Mouse (Mus musculus) cerebellum, postnatal 4 days (tissue): ENCODE results near the gene Fyco1.

Source experiments
- DNase-seq, 2 experiments: peaks; one replicate each; pipeline ENCODE4 v3.0.0; 2022; ENCODE audit warnings: low spot score in 2 of 2, mixed read lengths in 1 of 2

The Fyco1 gene

DNA sequence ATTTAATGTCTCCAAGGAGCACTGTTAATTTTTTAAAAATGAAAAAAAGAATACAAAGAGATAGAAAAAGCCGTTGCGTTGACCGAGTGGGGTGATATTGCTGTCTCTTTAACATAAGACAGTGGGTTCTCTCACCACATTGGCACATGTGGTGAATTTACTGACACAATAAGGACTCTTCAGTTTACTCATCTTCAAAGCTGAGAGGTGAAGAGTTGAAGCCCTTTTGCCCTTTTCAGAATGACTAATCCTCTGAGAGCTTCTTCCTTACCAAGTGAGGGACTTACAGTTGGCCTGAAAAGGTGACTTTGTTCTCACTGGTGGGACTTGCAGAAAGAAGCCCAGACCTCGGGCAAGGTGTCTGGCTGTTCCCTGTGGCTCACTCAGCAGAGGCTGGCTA lies 110.9 kb downstream of the Fyco1 start:
- DNase-seq, result no peak
